Mouse (Mus musculus) intestine, embryonic 15.5 days (tissue): ENCODE results near the gene Glcci1. TPM values are rescaled to one million over a fixed set of nuclear protein-coding genes. Genes with fewer than 3 reads are reported as not detected.

Experiments used
- ATAC-seq: fragments of 200-750 bp; cut with Nextera tagmentation; 2 replicates; pipeline ENCODE4 v1.8.0; 2017; ENCODE audit warnings: moderate TSS enrichment, moderate library complexity
- H3K27ac ChIP-seq: fragments of 300-500 bp; sonication (generic); 2 replicates; pipeline ENCODE4 v1.5.1; 2015; ENCODE audit warnings: mild to moderate bottlenecking, inconsistent platforms
- H3K27me3 ChIP-seq: fragments of 300-500 bp; sonication (generic); replicated peaks from 2 replicates; pipeline ENCODE4 v1.6.1; 2015; ENCODE audit warnings: inconsistent platforms
- H3K36me3 ChIP-seq: fragments of 300-500 bp; sonication (generic); 2 replicates; pipeline ENCODE4 v1.6.1; 2015; ENCODE audit warnings: inconsistent platforms
- H3K4me1 ChIP-seq: fragments of 300-500 bp; sonication (generic); replicated peaks from 2 replicates; pipeline ENCODE4 v1.6.1; 2015; ENCODE audit warnings: inconsistent platforms
- H3K4me2 ChIP-seq: fragments of 300-500 bp; sonication (generic); replicated peaks from 2 replicates; pipeline ENCODE4 v1.6.1; 2015; ENCODE audit warnings: mild to moderate bottlenecking, inconsistent platforms
- H3K4me3 ChIP-seq: fragments of 300-500 bp; sonication (generic); replicated peaks from 2 replicates; pipeline ENCODE4 v1.5.1; 2015; ENCODE audit warnings: inconsistent platforms
- H3K9ac ChIP-seq: fragments of 300-500 bp; sonication (generic); 2 replicates; pipeline ENCODE4 v1.6.1; 2015; ENCODE audit warnings: inconsistent platforms
- H3K9me3 ChIP-seq: fragments of 300-500 bp; sonication (generic); 2 replicates; pipeline ENCODE4 v1.6.1; 2016; ENCODE audit warnings: inconsistent platforms
- WGBS: fragments of 180-500 bp; shearing (Covaris S2); methylation state at CpG from one replicate; pipeline ENCODE4 v1.1.7; 2015; 5-methylcytosine and 5-hydroxymethylcytosine counted together
- polyA plus RNA-seq: library from polyadenylated mRNA; unstranded; fragments of >200 nt; fragmentation: Nextera tagmentation; extraction: Ambion mirVana; gene quantifications from 2 replicates; pipeline ENCODE4 v1.2.1, GENCODE M21; 2015

Glcci1 gene
- polyA plus RNA-seq, 1 experiment from 2014 or later, result 6.3 TPM

DNA sequence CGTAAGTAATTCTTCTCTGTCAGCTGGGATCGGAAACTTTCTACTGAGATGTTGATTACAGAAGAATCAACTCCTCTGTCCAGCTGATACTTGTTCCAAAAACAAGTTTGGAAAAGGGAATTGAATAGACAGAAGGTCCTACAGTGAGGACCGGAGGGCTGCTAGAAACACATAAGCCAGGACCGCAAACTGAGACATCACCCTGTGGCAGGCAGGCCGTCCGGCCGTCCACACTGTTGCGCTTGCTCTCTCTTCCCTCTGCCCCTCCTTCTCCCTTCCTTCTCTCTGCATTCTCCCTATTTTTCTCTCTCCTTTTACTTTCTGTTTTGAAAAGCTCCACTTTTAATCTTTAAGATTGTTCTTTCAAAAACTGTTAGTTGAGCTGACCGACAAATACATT is 82.3 kb downstream of the Glcci1 start:
- 91% methylated on average over 9 of the region's 9 CpGs for WGBS
- Histone ChIP-seq H3K4me2 (no peak overlapping the region), H3K9me3 (no peaks in the 10 kb centered on the region), H3K9ac (no peak overlapping the region), H3K4me1 (no peaks in the 10 kb centered on the region), H3K27me3 (no peaks in the 10 kb centered on the region), H3K27ac (no peak overlapping the region), H3K4me3 (no peak overlapping the region), H3K36me3 (no peaks in the 10 kb centered on the region)
- no peak for ATAC-seq

DNA sequence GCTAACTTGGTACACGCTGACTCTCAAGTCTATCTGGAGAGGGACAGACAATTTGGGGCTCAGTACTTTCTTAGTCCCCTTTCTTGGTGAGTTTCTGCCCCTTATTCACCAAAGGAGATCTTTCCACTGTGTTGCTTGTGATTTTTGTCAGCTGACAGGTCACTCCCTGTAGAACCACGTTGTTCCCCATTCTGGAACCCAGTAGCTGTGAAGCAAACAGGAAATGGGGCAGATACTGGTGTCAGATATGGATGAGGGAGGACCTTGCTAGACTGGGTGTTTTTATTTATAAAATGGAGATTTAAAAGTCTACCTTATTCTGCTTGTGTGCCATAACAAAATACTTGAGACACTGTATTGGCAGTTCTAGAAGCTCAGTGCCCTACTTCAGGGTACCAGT is 108.0 kb downstream of the Glcci1 start:
- 70% methylated on average over 2 of the region's 2 CpGs for WGBS
- H3K9me3 ChIP-seq, result no peaks in the 10 kb centered on the region

DNA sequence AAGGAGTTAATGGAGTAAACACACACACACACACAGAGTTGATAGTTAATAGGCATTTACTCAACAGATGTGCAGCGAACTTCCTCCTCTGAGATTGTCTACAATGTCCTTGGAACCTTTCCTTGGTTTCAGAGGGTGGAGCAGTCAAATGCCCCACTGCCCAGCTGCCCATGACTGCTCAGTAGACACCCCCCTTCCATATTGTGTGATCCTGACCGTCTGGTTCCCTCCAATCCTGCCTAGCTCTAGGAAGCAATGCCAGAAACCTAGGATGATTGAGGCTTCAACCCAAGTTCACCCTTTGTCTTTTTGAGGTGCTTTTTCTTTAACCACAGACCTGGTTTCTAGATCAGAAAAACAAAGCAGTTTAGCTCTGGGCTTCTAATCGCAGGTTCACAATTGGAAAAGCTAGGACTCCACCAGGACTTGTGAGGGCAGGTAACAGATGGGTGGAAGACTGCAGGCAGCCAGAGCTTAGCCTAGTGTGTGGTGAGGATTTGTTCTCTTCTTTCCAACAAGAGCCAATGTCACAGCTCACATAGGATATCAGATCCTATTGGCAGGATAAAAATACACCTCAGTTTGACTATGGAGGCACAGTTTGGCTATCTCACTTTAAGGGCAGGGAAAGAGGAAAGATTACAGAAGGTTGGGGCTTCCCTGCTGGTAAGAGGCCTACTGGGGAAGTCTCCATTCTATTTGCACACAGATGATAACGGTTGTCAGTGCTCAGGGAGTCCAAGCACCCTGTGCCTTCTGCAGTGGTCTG is 110.4 kb downstream of the Glcci1 start:
- Histone ChIP-seq H3K9ac (no peak overlapping the region), H3K27ac (no peak overlapping the region), H3K27me3 (no peaks in the 10 kb centered on the region), H3K4me3 (no peak overlapping the region), H3K9me3 (no peaks in the 10 kb centered on the region), H3K4me2 (no peak overlapping the region), H3K4me1 (no peaks in the 10 kb centered on the region), H3K36me3 (no peaks in the 10 kb centered on the region)
- ATAC-seq, result no peak
- WGBS, result 75% methylated on average over 4 of the region's 4 CpGs

More for the DNA sequence above, 108.0 kb downstream of the Glcci1 start:
- Histone ChIP-seq H3K36me3 (no peaks in the 10 kb centered on the region), H3K27me3 (no peaks in the 10 kb centered on the region), H3K4me2 (no peak overlapping the region), H3K27ac (no peak overlapping the region), H3K4me3 (no peak overlapping the region), H3K4me1 (no peaks in the 10 kb centered on the region), H3K9ac (no peak overlapping the region)
- ATAC-seq, result no peak

DNA sequence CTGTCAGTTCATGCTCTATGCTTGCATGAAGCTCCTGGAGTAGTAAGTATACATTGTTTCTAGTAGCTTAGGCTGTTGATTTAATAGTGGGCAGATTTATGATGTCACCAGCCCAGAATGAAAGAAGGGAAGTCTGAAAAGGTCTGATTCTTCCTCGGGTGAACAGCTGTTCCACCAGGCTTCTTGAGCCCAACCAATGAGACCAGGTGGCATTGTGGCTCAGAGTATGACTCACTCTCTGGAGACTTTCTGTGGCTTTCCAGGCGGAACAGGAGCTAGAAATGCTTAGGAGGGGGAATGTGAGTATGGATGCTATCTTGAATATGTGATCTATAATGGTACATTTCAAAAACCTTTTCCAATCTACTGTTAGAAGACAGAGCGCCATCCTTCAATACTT is 113.6 kb downstream of the Glcci1 start:
- H3K4me1 ChIP-seq, result no peaks in the 10 kb centered on the region
- WGBS, result 68% methylated on average over 3 of the region's 3 CpGs
- H3K27me3 ChIP-seq, result no peaks in the 10 kb centered on the region

DNA sequence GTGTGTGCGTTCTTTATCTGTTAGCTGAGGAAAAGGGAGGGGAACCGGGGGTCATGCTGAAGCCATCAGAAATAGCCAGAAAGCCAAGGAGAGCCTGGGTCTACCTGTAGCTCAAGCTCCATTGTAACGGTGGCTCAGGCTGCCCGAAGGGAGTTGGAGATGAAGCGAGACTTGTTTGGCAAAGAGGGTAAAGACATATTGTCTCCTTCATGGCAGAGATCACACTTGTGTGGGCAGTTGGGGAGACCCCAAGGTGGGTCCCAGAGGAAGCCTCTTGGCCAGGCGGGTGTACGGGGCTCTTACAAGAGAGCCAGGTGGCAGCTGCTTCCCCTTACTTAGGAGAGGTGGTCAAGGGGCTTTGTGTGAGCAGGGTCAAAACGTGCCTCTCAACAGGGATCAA is 118.8 kb downstream of the Glcci1 start:
- no peak for ATAC-seq

More for the DNA sequence above, 113.6 kb downstream of the Glcci1 start:
- no peaks in the 10 kb centered on the region for H3K36me3 ChIP-seq
- no peak overlapping the region for H3K4me3 ChIP-seq
- no peak overlapping the region for H3K4me2 ChIP-seq
- no peak for ATAC-seq
- H3K9ac ChIP-seq, result no peak overlapping the region
- H3K27ac ChIP-seq, result no peak overlapping the region
- H3K9me3 ChIP-seq, result no peaks in the 10 kb centered on the region

DNA sequence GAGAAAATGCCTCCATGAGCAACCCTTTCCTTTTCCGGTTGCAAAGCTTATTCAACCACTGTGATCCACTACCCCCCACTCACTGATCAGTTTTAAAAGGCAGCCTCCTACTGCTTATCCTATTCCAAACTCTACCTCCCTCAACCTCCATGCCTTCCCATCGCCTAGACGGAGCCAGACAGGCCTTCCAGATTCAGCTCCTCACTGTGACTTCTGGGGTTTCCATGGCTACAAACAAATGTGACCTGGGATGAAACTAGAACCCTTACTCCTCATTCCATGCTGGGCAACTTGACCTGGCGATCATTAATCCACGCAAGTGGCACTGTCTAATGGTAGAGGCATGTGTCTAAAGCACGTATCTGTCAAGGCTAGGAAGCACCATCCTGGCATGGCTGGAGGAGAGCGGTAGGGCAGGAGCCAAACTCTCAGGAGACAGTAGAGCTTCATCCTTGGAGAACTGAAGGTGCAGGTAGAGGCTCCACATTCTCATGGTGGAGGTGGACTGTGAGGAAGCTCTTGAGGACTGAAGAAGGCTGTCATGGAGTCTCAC is 119.4 kb downstream of the Glcci1 start:
- H3K27me3 ChIP-seq, result no peaks in the 10 kb centered on the region
- H3K4me3 ChIP-seq, result no peak overlapping the region
- H3K9me3 ChIP-seq, result no peaks in the 10 kb centered on the region
- WGBS, result 87% methylated on average over 7 of the region's 7 CpGs
- no peak for ATAC-seq
- H3K4me1 ChIP-seq, result no peaks in the 10 kb centered on the region
- H3K36me3 ChIP-seq, result no peaks in the 10 kb centered on the region
- no peak overlapping the region for H3K27ac ChIP-seq
- H3K4me2 ChIP-seq, result no peak overlapping the region
- no peak overlapping the region for H3K9ac ChIP-seq

More for the DNA sequence above, 118.8 kb downstream of the Glcci1 start:
- H3K9ac ChIP-seq, result no peak overlapping the region
- no peaks in the 10 kb centered on the region for H3K27me3 ChIP-seq
- H3K4me1 ChIP-seq, result no peaks in the 10 kb centered on the region
- H3K36me3 ChIP-seq, result no peaks in the 10 kb centered on the region
- WGBS, result 92% methylated on average over 8 of the region's 8 CpGs
- no peak overlapping the region for H3K4me2 ChIP-seq
- H3K4me3 ChIP-seq, result no peak overlapping the region
- H3K9me3 ChIP-seq, result no peaks in the 10 kb centered on the region
- H3K27ac ChIP-seq, result no peak overlapping the region

DNA sequence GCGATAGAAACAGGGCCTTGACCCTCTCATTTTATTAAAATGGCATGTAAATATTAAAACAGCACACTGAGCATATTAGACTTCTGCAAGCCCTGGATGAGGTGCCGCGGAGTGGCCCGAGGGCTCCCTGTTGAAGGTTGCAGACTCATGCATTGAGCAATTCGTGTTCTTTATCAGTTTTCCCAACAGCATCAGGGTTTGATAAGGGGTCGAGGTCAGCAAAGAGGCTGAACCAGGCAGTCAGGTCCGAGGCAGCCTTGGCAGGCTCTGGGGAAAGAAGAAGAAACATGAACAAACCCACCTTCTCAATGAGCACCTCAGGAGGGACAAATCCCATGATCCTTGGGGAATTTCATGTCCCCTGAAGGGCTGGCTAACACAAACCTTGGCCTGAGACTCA is 121.1 kb downstream of the Glcci1 start:
- no peak overlapping the region for H3K4me2 ChIP-seq
- no peaks in the 10 kb centered on the region for H3K27me3 ChIP-seq
- 75% methylated on average over 7 of the region's 7 CpGs for WGBS
- H3K27ac ChIP-seq, result no peak overlapping the region
- no peak for ATAC-seq
- no peaks in the 10 kb centered on the region for H3K36me3 ChIP-seq
- no peaks in the 10 kb centered on the region for H3K9me3 ChIP-seq
- H3K4me1 ChIP-seq, result no peaks in the 10 kb centered on the region
- H3K4me3 ChIP-seq, result no peak overlapping the region
- H3K9ac ChIP-seq, result no peak overlapping the region

DNA sequence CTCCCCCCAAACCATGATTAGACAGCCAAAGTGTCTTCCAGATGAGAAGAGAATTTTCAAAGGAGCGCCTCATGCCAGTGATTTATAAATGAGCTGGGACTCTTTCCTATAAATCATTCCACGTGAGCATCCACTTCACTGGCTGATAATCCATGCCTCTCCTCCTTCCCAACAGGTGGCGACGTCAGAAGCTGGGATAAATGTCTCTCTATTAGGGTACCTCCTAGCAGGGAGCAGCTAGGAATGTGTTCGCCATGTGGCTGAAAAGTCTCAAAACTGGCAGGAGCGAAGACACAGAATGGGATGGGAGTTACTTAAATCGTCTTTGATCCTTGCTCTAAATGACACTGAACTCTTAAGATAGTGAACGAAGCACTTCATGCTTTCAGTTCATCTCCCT is 122.0 kb downstream of the Glcci1 start:
- H3K9me3 ChIP-seq, result no peaks in the 10 kb centered on the region
- H3K4me2 ChIP-seq, result no peak overlapping the region
- WGBS, result 77% methylated on average over 8 of the region's 8 CpGs
- ATAC-seq, result no peak
- no peak overlapping the region for H3K4me3 ChIP-seq
- H3K27ac ChIP-seq, result no peak overlapping the region
- H3K4me1 ChIP-seq, result no peaks in the 10 kb centered on the region
- H3K9ac ChIP-seq, result no peak overlapping the region
- no peaks in the 10 kb centered on the region for H3K36me3 ChIP-seq
- H3K27me3 ChIP-seq, result no peaks in the 10 kb centered on the region

DNA sequence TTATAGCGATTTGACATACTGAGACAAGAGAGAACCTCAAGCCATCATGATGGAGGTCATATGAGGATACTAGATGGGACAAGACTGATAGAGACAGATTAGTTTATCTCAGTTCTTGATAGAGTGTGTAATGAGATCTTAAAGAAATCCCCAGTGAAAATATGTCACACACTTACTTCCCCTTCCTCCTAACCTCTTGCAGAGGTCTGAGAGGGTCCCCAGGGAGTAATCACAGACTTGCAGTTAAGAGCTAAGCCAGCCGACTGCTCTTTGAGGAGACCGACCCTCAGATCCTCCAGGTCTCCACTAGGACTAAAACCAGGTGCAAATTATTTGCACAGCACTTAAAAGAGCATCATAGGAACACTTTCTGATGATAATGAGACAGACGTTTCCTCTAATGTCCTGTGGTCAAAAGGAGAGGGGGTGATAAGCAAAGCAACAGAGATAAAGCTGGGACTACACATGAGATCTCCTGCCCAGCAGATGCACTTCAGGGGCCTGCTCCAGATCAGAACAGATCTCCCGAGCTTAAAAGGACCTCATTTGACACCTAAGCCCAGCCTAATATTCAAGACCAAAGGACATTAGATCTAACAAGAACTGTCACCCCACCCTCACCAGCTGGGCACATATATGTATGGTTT is 122.7 kb downstream of the Glcci1 start:
- ATAC-seq, result no peak
- Histone ChIP-seq H3K9ac (no peak overlapping the region), H3K27ac (no peak overlapping the region), H3K27me3 (no peaks in the 10 kb centered on the region), H3K4me1 (no peaks in the 10 kb centered on the region), H3K36me3 (no peaks in the 10 kb centered on the region), H3K4me3 (no peak overlapping the region), H3K9me3 (no peaks in the 10 kb centered on the region), H3K4me2 (no peak overlapping the region)
- WGBS, result 65% methylated on average over 5 of the region's 5 CpGs

DNA sequence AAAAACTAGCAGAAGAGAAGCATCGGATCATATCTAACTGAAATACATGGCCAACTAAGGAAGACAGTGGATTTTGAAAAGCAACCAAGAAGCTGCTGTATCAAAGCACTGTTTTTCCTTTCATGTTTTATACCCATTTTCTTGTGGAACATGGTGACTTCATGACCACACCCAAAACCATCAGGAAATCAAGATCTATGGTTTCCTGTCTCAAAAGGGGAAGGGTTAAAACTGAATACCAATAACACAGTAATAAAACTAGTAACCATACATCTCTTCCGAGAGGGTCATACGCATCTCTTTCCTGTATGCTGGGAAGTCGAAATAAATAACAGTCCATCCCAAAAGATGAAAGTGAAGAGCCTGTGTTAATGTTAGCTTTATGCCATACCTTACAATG is 123.3 kb downstream of the Glcci1 start:
- Histone ChIP-seq H3K9ac (no peak overlapping the region), H3K9me3 (no peaks in the 10 kb centered on the region), H3K27me3 (no peaks in the 10 kb centered on the region), H3K36me3 (no peaks in the 10 kb centered on the region), H3K4me3 (no peak overlapping the region), H3K27ac (no peak overlapping the region), H3K4me2 (no peak overlapping the region), H3K4me1 (no peaks in the 10 kb centered on the region)
- ATAC-seq, result no peak
- 86% methylated on average over 4 of the region's 4 CpGs for whole genome bisulfite sequencing

DNA sequence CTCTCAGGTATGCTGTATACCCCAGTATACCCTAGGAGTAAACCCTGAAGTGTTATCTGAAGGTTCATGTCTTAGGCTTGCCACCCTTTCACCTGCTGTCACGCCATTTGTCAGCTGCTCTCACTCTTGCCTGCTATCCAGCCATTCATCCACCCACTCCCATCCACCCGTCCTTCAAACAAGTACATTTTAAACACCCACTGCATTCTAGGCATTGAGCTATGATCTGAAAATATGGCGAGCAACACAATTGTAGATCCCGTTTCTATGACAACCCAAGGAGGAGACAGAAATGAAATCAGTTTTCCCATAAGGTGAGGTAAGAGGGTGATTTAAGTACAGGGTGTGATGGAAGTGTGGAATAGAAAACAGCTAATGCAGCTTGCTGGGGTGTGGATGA is 128.7 kb downstream of the Glcci1 start:
- no peak overlapping the region for H3K4me3 ChIP-seq
- ATAC-seq, result no peak
- H3K27ac ChIP-seq, result no peak overlapping the region
- no peak overlapping the region for H3K4me2 ChIP-seq
- no peaks in the 10 kb centered on the region for H3K27me3 ChIP-seq
- H3K9me3 ChIP-seq, result no peaks in the 10 kb centered on the region
- no peaks in the 10 kb centered on the region for H3K36me3 ChIP-seq
- 89% methylated on average over 4 of the region's 4 CpGs for WGBS
- no peak overlapping the region for H3K9ac ChIP-seq
- H3K4me1 ChIP-seq, result no peaks in the 10 kb centered on the region

DNA sequence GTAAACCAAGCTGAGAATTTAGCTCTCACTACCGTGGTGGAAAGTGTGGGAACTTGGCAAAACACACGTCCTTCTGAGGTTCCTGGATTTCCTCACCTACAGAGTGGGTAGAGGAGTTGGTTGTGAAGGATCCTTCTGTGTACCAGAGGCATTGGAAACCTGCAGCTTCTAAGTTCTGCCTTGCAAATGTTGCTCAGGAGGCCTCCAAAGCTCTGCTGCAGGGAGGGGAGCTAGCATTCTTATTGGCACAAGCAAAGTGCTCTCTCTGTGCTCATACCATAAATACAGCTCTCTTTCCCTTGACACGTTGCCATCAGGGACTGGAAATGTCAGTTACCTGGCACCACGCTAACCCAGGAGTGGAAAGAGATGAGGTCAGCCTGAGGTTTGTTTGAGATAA is 129.5 kb downstream of the Glcci1 start:
- Histone ChIP-seq H3K4me2 (no peak overlapping the region), H3K4me3 (no peak overlapping the region), H3K27me3 (no peaks in the 10 kb centered on the region), H3K27ac (no peak overlapping the region), H3K9ac (no peak overlapping the region), H3K36me3 (no peaks in the 10 kb centered on the region), H3K9me3 (no peaks in the 10 kb centered on the region), H3K4me1 (no peaks in the 10 kb centered on the region)
- no peak for ATAC-seq
- 77% methylated on average over 4 of the region's 4 CpGs for WGBS

DNA sequence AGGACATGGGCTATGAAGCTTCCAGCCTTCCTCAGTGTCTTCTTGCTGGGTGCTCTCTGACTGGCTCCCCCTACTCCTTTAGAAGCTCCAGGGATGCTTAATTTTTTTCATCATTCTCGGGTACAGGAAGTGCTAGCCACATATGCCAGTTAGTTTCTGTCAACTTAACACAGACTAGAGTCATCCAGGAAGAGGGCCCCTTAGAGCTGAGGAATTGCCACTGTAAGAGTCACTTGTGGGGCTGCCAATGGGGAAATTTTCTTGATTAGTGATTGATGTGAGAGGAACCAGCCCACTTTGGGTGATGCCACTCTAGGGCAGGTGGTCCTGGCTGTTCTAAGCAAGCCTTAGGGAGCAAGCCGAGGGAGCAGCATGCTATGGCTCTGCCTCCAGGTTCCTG is 130.1 kb downstream of the Glcci1 start:
- Histone ChIP-seq H3K9me3 (no peaks in the 10 kb centered on the region), H3K36me3 (no peaks in the 10 kb centered on the region), H3K4me1 (no peaks in the 10 kb centered on the region), H3K27me3 (no peaks in the 10 kb centered on the region), H3K4me2 (no peak overlapping the region), H3K4me3 (no peak overlapping the region), H3K27ac (no peak overlapping the region), H3K9ac (no peak overlapping the region)
- WGBS, result 68% methylated on average over 2 of the region's 2 CpGs
- no peak for ATAC-seq
